Mouse (Mus musculus) heart, postnatal 0 days (tissue): Measurements from ENCODE around the gene Plcl2.
"Not testable (repeated sequence)": the region's sequence is repeated elsewhere in the genome, so short reads cannot be mapped to it uniquely, and the experiment has no call there.

Experiments
- CTCF ChIP-seq: IDR thresholded peaks from 2 replicates; pipeline ENCODE4 v1.5.1; 2016; ENCODE audit warnings: antibody characterized with exemption, control low read depth, low read depth
- EP300 ChIP-seq: IDR thresholded peaks from 2 replicates; pipeline ENCODE4 v1.6.1; 2016; ENCODE audit warnings: antibody characterized with exemption, low read depth

- not testable (repeated sequence) for TF ChIP-seq CTCF, EP300
Observed at GRCm38 (mm10) chr17:50698410-50698809, 189.2 kb downstream of the Plcl2 start.
